Comparison of ENCODE assay signal across 9 mouse cellular contexts in the genomic region with DNA sequence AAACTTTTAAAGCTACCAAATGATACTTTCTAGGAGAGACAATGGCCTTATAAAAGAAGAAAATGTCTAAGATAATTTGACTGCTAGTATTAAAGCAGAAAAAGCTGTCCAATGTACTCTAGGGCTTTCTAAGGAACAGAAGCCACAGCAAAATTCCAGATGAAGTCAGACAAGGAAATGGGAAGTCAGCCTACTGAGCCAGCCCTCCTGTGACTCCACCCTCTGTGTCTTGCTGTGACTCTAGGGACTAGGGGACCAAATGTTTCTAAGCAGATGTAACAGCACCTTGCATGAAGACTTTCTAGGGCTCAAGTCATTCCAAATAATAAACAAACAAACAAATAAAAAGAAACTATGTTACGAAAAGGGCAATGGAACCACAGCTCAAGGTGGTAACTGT.
DNase-seq lines count a peak whose midpoint lies in the region; ATAC-seq lines count a peak whose summit lies in the region.
"Had no signal": no experiment of that assay in that cellular context is flagged by ENCODE, and none has a peak within 500 bp of the region (broad histone marks: within the 10 kb centered on the region; RNA-seq: fewer than 3 reads in every experiment).

No protein-coding gene starts in this region.

- H3K9me3 ChIP-seq in forebrain, embryonic 10.5 days = peaks cover 6% of the 10 kb centered on the region; the same call in 1 of the 2 replicates
- no peaks in the 10 kb centered on the region for H3K9me3 ChIP-seq in hindbrain, embryonic 16.5 days (ENCODE audit: control insufficient read depth, low read length)
- H3K9me3 ChIP-seq in intestine, embryonic 15.5 days = no peaks in the 10 kb centered on the region

- H3K9ac ChIP-seq in hindbrain, embryonic 16.5 days (ENCODE audit: low read depth, low read length) = no peak overlapping the region
- no peak overlapping the region for H3K9ac ChIP-seq in intestine, embryonic 15.5 days
- H3K9ac ChIP-seq: liver, embryonic 14.5 days had no signal

- DNase-seq in 3T3-L1 (ENCODE audit: low read depth, low spot score) (peak; percentile 37), A20 (ENCODE audit: low read depth, low spot score) (peak; percentile 10)
- DNase-seq in forebrain, embryonic 10.5 days (ENCODE audit: extremely low spot score, low spot score) = no peak
- no peak for DNase-seq in spleen, postnatal 4 days (ENCODE audit: low spot score in 2 of 2)
- DNase-seq in right cerebral cortex, postnatal 10 days (ENCODE audit: low spot score in 2 of 2) = no peak

- no peak overlapping the region for H3K4me3 ChIP-seq in forebrain, embryonic 10.5 days
- H3K4me3 ChIP-seq in hindbrain, embryonic 16.5 days (ENCODE audit: low read length) = no peak overlapping the region
- no peak overlapping the region for H3K4me3 ChIP-seq in intestine, embryonic 15.5 days (replicated peaks)
- H3K4me3 ChIP-seq: myocyte had no signal

- no peak overlapping the region for H3K4me2 ChIP-seq in hindbrain, embryonic 16.5 days (ENCODE audit: low read length)
- H3K4me2 ChIP-seq in intestine, embryonic 15.5 days (replicated peaks) = no peak overlapping the region

- ATAC-seq in hindbrain, embryonic 16.5 days = peak; percentile 28; the same call in 1 of the 2 replicates
- no peak for ATAC-seq in intestine, embryonic 15.5 days

- peak overlapping the region; percentile 48; the same call in 1 of the 2 replicates for H3K27ac ChIP-seq in forebrain, embryonic 10.5 days
- H3K27ac ChIP-seq in hindbrain, embryonic 16.5 days (ENCODE audit: low read depth, low read length) = peak overlapping the region; percentile 49
- no peak overlapping the region for H3K27ac ChIP-seq in intestine, embryonic 15.5 days
- H3K27ac ChIP-seq: liver, embryonic 14.5 days had no signal

- no peaks in the 10 kb centered on the region for H3K36me3 ChIP-seq in forebrain, embryonic 10.5 days (replicated peaks)
- H3K36me3 ChIP-seq in hindbrain, embryonic 16.5 days (ENCODE audit: control insufficient read depth, insufficient read depth, low read length) = no peaks in the 10 kb centered on the region
- H3K36me3 ChIP-seq in intestine, embryonic 15.5 days = no peaks in the 10 kb centered on the region

- H3K27me3 ChIP-seq in forebrain, embryonic 10.5 days (ENCODE audit: poor library complexity, severe bottlenecking) = no peaks in the 10 kb centered on the region
- H3K27me3 ChIP-seq in hindbrain, embryonic 16.5 days (replicated peaks; ENCODE audit: control insufficient read depth, insufficient read depth, low read length) = no peaks in the 10 kb centered on the region
- H3K27me3 ChIP-seq in intestine, embryonic 15.5 days (replicated peaks) = no peaks in the 10 kb centered on the region

- WGBS in forebrain, embryonic 10.5 days = 74% methylated on average over 1 of the region's 1 CpGs
- 53% methylated on average over 1 of the region's 1 CpGs for WGBS in hindbrain, embryonic 16.5 days
- WGBS in intestine, embryonic 15.5 days = 86% methylated on average over 1 of the region's 1 CpGs

- H3K4me1 ChIP-seq in forebrain, embryonic 10.5 days = peaks cover 49% of the 10 kb centered on the region
- peaks cover 30% of the 10 kb centered on the region for H3K4me1 ChIP-seq in hindbrain, embryonic 16.5 days (ENCODE audit: control insufficient read depth, insufficient read depth, low read depth, low read length)
- peaks cover 6% of the 10 kb centered on the region; the same call in 1 of the 2 replicates for H3K4me1 ChIP-seq in intestine, embryonic 15.5 days (replicated peaks)

Comparison
In these comparisons a context has a peak if more than half of its experiments do, and no peak if none do; other contexts are left out.
1. DNase-seq: peak in 3T3-L1 (single experiment) and A20 (single experiment); none in forebrain, embryonic 10.5 days (single experiment), spleen, postnatal 4 days (0 of 2) and right cerebral cortex, postnatal 10 days (0 of 2).